Mouse (Mus musculus) CH12.LX (cell line): ENCODE results near the gene Tnxb. TPM values are rescaled to one million over a fixed set of nuclear protein-coding genes. Genes with fewer than 3 reads are reported as not detected.

Source experiments
- DNase-seq: peaks from one replicate; pipeline ENCODE4 v3.0.0-alpha.2; 2013; ENCODE audit errors: extremely low read depth
- H3K27ac ChIP-seq: 2 replicates; pipeline ENCODE4 v1.5.1; 2012; ENCODE audit warnings: low read depth, mild to moderate bottlenecking, control low read depth, moderate library complexity; ENCODE audit not compliant: insufficient read depth
- H3K27me3 ChIP-seq: replicated peaks from 2 replicates; pipeline ENCODE3; 2012; ENCODE audit warnings: inconsistent platforms
- H3K36me3 ChIP-seq, 2 experiments: replicated peaks in 1 of 2; 2 replicates each; pipeline versions ENCODE3 to v1.6.1; 2012; ENCODE audit warnings: inconsistent platforms in 1 of 2, low read length in 1 of 2, mild to moderate bottlenecking in 1 of 2, mixed read lengths in 1 of 2, moderate library complexity in 1 of 2; ENCODE audit not compliant: control insufficient read depth in 1 of 2, insufficient read depth in 1 of 2
- H3K4me1 ChIP-seq, 2 experiments: 2 replicates each; pipeline ENCODE4 v1.6.1; 2012; ENCODE audit warnings: inconsistent platforms in 1 of 2, moderate library complexity in 1 of 2; ENCODE audit not compliant: insufficient read depth in 2 of 2, control insufficient read depth in 1 of 2
- H3K4me2 ChIP-seq: 2 replicates; pipeline ENCODE4 v1.6.1; 2012; ENCODE audit warnings: low read depth, mild to moderate bottlenecking, control low read depth; ENCODE audit not compliant: poor library complexity, insufficient read depth, severe bottlenecking
- H3K4me3 ChIP-seq, 3 experiments: fragments of 150-350 bp in 1 of 3; sonication (generic) in 1 of 3; replicated peaks in 1 of 3; 2 replicates each; pipeline versions ENCODE3 to v1.5.1; 2011 to 2012; ENCODE audit warnings: low read depth in 2 of 3, low read length in 2 of 3, mild to moderate bottlenecking in 2 of 3, moderate library complexity in 2 of 3, control low read depth in 1 of 3, improper control_type of control experiment in 1 of 3, inconsistent platforms in 1 of 3, mixed read lengths in 1 of 3; ENCODE audit not compliant: poor library complexity in 1 of 3
- H3K79me2 ChIP-seq: replicated peaks from 2 replicates; pipeline ENCODE4 v1.6.1; 2012; ENCODE audit warnings: mild to moderate bottlenecking, moderate library complexity; ENCODE audit not compliant: control insufficient read depth, poor library complexity, insufficient read depth, severe bottlenecking; ENCODE audit errors: extremely low read depth
- H3K9ac ChIP-seq: 2 replicates; pipeline ENCODE4 v1.6.1; 2012; ENCODE audit warnings: low read depth, mild to moderate bottlenecking, control low read depth, moderate library complexity; ENCODE audit not compliant: insufficient read depth
- H3K9me3 ChIP-seq: replicated peaks from 2 replicates; pipeline ENCODE3; 2012; ENCODE audit warnings: low read length, inconsistent platforms, mixed read lengths
- BHLHE40 ChIP-seq: IDR thresholded peaks from 2 replicates; pipeline ENCODE4 v1.6.1; 2011; ENCODE audit warnings: mild to moderate bottlenecking, low read depth, low read length, improper control_type of control experiment
- CHD1 ChIP-seq: IDR thresholded peaks from 2 replicates; pipeline ENCODE4 v1.6.1; 2012; ENCODE audit warnings: low read depth, low read length, improper control_type of control experiment, inconsistent platforms
- CTCF ChIP-seq, 2 experiments: IDR thresholded peaks in 1 of 2; conservative IDR thresholded peaks in 1 of 2; 2 replicates each; pipeline ENCODE4 v1.5.1; 2011 to 2012; ENCODE audit warnings: low read depth in 2 of 2, low read length in 2 of 2, improper control_type of control experiment in 1 of 2, inconsistent platforms in 1 of 2, mild to moderate bottlenecking in 1 of 2, moderate library complexity in 1 of 2
- ELF1 ChIP-seq: IDR thresholded peaks from 2 replicates; pipeline ENCODE4 v1.6.1; 2014; ENCODE audit warnings: low read depth, mild to moderate bottlenecking, inconsistent platforms, low read length, improper control_type of control experiment
- JUN ChIP-seq: IDR thresholded peaks from 2 replicates; pipeline ENCODE4 v1.6.1; 2011; ENCODE audit warnings: low read depth, mild to moderate bottlenecking, low read length, improper control_type of control experiment, moderate library complexity; ENCODE audit not compliant: insufficient read depth
- JUND ChIP-seq: conservative IDR thresholded peaks from 2 replicates; pipeline ENCODE4 v1.6.1; 2011; ENCODE audit warnings: low read depth, low read length, improper control_type of control experiment
- MAX ChIP-seq: IDR thresholded peaks from 2 replicates; pipeline ENCODE4 v1.6.1; 2011; ENCODE audit warnings: low read length, improper control_type of control experiment
- MEF2A ChIP-seq: IDR thresholded peaks from 2 replicates; pipeline ENCODE4 v1.6.1; 2014; ENCODE audit warnings: low read depth, mild to moderate bottlenecking, inconsistent platforms, low read length, improper control_type of control experiment, borderline replicate concordance
- MXI1 ChIP-seq: IDR thresholded peaks from 2 replicates; pipeline ENCODE4 v1.6.1; 2011; ENCODE audit warnings: mild to moderate bottlenecking, low read depth, low read length, improper control_type of control experiment
- NRF1 ChIP-seq: IDR thresholded peaks from 2 replicates; pipeline ENCODE4 v1.6.1; 2014; ENCODE audit warnings: low read depth, mild to moderate bottlenecking, inconsistent platforms, low read length, improper control_type of control experiment, moderate library complexity
- POLR2A ChIP-seq: IDR thresholded peaks from 2 replicates; pipeline ENCODE4 v1.6.1; 2011; ENCODE audit warnings: low read depth, mild to moderate bottlenecking, improper control_type of control experiment, low read length
- RAD21 ChIP-seq: IDR thresholded peaks from 2 replicates; pipeline ENCODE4 v1.6.1; 2011; ENCODE audit warnings: low read depth, mild to moderate bottlenecking, low read length, improper control_type of control experiment, moderate library complexity
- SMC3 ChIP-seq: IDR thresholded peaks from 2 replicates; pipeline ENCODE4 v1.6.1; 2011; ENCODE audit warnings: low read depth, low read length, improper control_type of control experiment
- TBP ChIP-seq: conservative IDR thresholded peaks from 2 replicates; pipeline ENCODE4 v1.6.1; 2011; ENCODE audit warnings: low read depth, low read length, improper control_type of control experiment
- TCF12 ChIP-seq: IDR thresholded peaks from 2 replicates; pipeline ENCODE4 v1.6.1; 2014; ENCODE audit warnings: low read depth, mild to moderate bottlenecking, inconsistent platforms, low read length, improper control_type of control experiment
- USF1 ChIP-seq: IDR thresholded peaks from 2 replicates; pipeline ENCODE4 v1.6.1; 2014; ENCODE audit warnings: low read depth, mild to moderate bottlenecking, inconsistent platforms, low read length, improper control_type of control experiment
- USF2 ChIP-seq: conservative IDR thresholded peaks from 2 replicates; pipeline ENCODE4 v1.6.1; 2011; ENCODE audit warnings: low read depth, low read length, improper control_type of control experiment
- ZC3H11A ChIP-seq: IDR thresholded peaks from 2 replicates; pipeline ENCODE4 v1.6.1; 2012; ENCODE audit warnings: low read depth, mild to moderate bottlenecking, inconsistent platforms, low read length, improper control_type of control experiment
- dilution Hi-C: fragments of 300-500 bp; cut with MboI; formaldehyde crosslinking; loops from 2 replicates; pipeline ENCODE4 v1.14.3; 2020; ENCODE audit warnings: low sequenced_read_pairs; ENCODE audit not compliant: extremely low pct_unique_long_range_greater_than_20kb, extremely low pct_ligation_motif_present
- in situ Hi-C: fragments of 300-500 bp; cut with MboI; formaldehyde crosslinking; loops from 3 replicates; pipeline ENCODE4 v1.14.3; 2019; ENCODE audit warnings: low sequenced_read_pairs, low pct_ligation_motif_present, low pct_unique_long_range_greater_than_20kb, mixed read lengths
- polyA plus RNA-seq: library from polyadenylated mRNA; unstranded; fragments of >175 nt; gene quantifications from 2 replicates; pipeline ENCODE4 v1.2.1, GENCODE M21; 2012; ENCODE audit warnings: low read depth; ENCODE audit not compliant: insufficient read length
- total RNA-seq, 2 experiments: library from RNA; depleted of rRNA; stranded (reverse); fragments of 300-350 nt in 1 of 2; fragments of >200 nt in 1 of 2; gene quantifications; 2 replicates each; pipeline ENCODE4 v1.2.3; 2012 to 2014

The Tnxb gene
- total and polyA plus RNA-seq, 3 experiments = not detected

DNA sequence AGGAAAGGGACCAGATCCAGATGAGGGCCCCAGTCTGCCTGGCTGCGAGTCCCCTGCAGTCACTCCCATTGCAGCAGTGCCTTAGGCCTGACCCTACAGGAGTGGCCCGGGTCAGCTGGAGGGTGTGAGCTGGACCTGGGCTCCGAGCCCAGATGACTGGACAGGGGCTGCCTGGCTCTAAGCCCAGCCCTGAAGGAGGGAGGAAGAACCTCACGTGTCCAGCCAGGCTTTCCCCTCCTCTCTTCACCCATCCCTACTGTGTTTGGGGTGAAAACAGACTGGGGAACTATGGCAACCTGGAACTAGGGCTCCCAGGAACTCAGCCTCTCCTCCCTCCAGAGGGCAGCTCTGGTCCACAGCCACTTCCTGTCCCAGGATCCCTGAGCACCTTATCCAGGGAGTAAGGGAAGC, 14.7 kb upstream of the Tnxb start:
- H3K79me2 ChIP-seq = no peaks in the 10 kb centered on the region
- H3K4me1 ChIP-seq = no peaks in the 10 kb centered on the region; a peak in 1 of 4 replicates
- peaks cover 16% of the 10 kb centered on the region for H3K27me3 ChIP-seq
- no peak for DNase-seq
- dilution Hi-C loops = no loop called here
- no peak overlapping the region for H3K4me3 ChIP-seq
- H3K27ac ChIP-seq = no peak overlapping the region
- peaks cover 41 to 62% of the 10 kb centered on the region in 2 experiments for H3K36me3 ChIP-seq
- no peaks in the 10 kb centered on the region for H3K9me3 ChIP-seq
- no peak overlapping the region for H3K9ac ChIP-seq
- in situ Hi-C loops = no loop called here
- TF ChIP-seq TBP (no peak), RAD21 (no peak), JUND (no peak), CHD1 (no peak)
- H3K4me2 ChIP-seq = no peak overlapping the region

DNA sequence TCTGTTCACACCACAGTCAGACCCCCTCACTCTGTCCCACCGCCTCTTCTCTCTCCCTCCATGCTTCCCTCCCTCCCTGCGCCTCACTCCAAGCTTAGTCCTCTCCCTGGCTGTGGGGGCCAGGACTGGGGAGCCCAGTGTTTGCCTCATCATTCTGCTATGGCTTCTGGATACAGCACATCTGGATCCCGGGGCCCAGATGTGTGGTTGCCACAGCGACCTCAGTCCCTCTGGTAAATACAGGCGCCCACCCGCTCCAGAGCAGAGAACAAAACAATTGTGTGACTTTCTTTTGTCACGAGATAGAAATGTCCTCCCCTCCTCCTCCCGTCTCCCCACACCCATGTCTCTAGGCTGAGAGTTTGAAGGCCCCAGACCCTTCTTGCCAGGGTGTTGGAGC, 13.7 kb upstream of the Tnxb start:
- Histone ChIP-seq H3K9me3 (no peaks in the 10 kb centered on the region), H3K27ac (no peak overlapping the region), H3K9ac (no peak overlapping the region)
- TF ChIP-seq SMC3 (no peak), CTCF (conservative IDR thresholded peaks at IDR 0.05 in 1 of 2, IDR thresholded peaks at IDR 0.05 in 1 of 2; ENCODE audit: low read depth in 2 of 2, low read length in 2 of 2) (no peak), RAD21 (no peak), USF2 (no peak), USF1 (no peak), ELF1 (no peak), BHLHE40 (no peak), MEF2A (no peak), ZC3H11A (no peak), TCF12 (no peak), MAX (no peak), NRF1 (no peak), JUN (no peak), POLR2A (no peak), MXI1 (no peak)
- TF ChIP-seq, all 38 proteins: peak for 0
- no peak for DNase-seq
- Histone ChIP-seq H3K4me1 (no peaks in the 10 kb centered on the region; a peak in 1 of 4 replicates), H3K36me3 (peaks cover 30 to 51% of the 10 kb centered on the region in 2 experiments), H3K27me3 (peaks cover 27% of the 10 kb centered on the region), H3K79me2 (no peaks in the 10 kb centered on the region), H3K4me3 (no peak overlapping the region), H3K4me2 (no peak overlapping the region)
- dilution Hi-C loops (no loop called here), in situ Hi-C loops (no loop called here)
